Mouse (Mus musculus) midbrain, embryonic 14.5 days (tissue): ENCODE results near the gene Flrt1. TPM values are rescaled to one million over a fixed set of nuclear protein-coding genes. Genes with fewer than 3 reads are reported as not detected.

Source experiments
- ATAC-seq: fragments of 200-750 bp; cut with Nextera tagmentation; 2 replicates; pipeline ENCODE4 v1.8.0; 2017; ENCODE audit warnings: moderate number of reproducible peaks, moderate library complexity; ENCODE audit not compliant: low FRiP score, low TSS enrichment
- DNase-seq: peaks from one replicate; pipeline ENCODE4 v3.0.0-alpha.2; 2015
- H3K27ac ChIP-seq: fragments of 300-500 bp; sonication (generic); replicated peaks from 2 replicates; pipeline ENCODE4 v1.5.1; 2014; ENCODE audit warnings: mild to moderate bottlenecking, low read depth, low read length, moderate library complexity
- H3K27me3 ChIP-seq: fragments of 300-500 bp; sonication (generic); 2 replicates; pipeline ENCODE4 v1.6.1; 2014; ENCODE audit warnings: low read length, control low read depth, mixed read lengths; ENCODE audit not compliant: control insufficient read depth, insufficient read depth
- H3K36me3 ChIP-seq: fragments of 300-500 bp; sonication (generic); 2 replicates; pipeline ENCODE4 v1.6.1; 2014; ENCODE audit warnings: low read length, control low read depth; ENCODE audit not compliant: control insufficient read depth, insufficient read depth
- H3K4me1 ChIP-seq: fragments of 300-500 bp; sonication (generic); 2 replicates; pipeline ENCODE4 v1.6.1; 2014; ENCODE audit warnings: mild to moderate bottlenecking, antibody characterized with exemption, low read length, control low read depth; ENCODE audit not compliant: control insufficient read depth, insufficient read depth
- H3K4me2 ChIP-seq: fragments of 300-500 bp; sonication (generic); 2 replicates; pipeline ENCODE4 v1.6.1; 2014; ENCODE audit warnings: mild to moderate bottlenecking, low read length, moderate library complexity
- H3K4me3 ChIP-seq: fragments of 300-500 bp; sonication (generic); replicated peaks from 2 replicates; pipeline ENCODE4 v1.5.1; 2014; ENCODE audit warnings: low read depth, low read length
- H3K9ac ChIP-seq: fragments of 300-500 bp; sonication (generic); replicated peaks from 2 replicates; pipeline ENCODE4 v1.6.1; 2014; ENCODE audit warnings: mild to moderate bottlenecking, low read length, moderate library complexity
- H3K9me3 ChIP-seq: fragments of 300-500 bp; sonication (generic); 2 replicates; pipeline ENCODE4 v1.6.1; 2016; ENCODE audit warnings: low read length, control low read depth, mixed read lengths; ENCODE audit not compliant: control insufficient read depth
- WGBS: fragments of 180-500 bp; shearing (Covaris S2); extraction: QIAGEN DNeasy Blood & Tissue Kit; methylation state at CpG from one replicate; pipeline ENCODE4 v1.1.7; 2014; 5-methylcytosine and 5-hydroxymethylcytosine counted together
- polyA plus RNA-seq: library from polyadenylated mRNA; unstranded; fragments of >200 nt; fragmentation: Nextera tagmentation; extraction: Ambion mirVana; gene quantifications from 2 replicates; pipeline ENCODE4 v1.2.1, GENCODE M21; 2014

The Flrt1 gene
- polyA plus RNA-seq, 1 experiment from 2014 or later: 10.2 TPM

GRCm38 (mm10) chr19:7073997-7074781, 31.3 kb downstream of the Flrt1 start:
- Histone ChIP-seq H3K27me3 (0 out of 2 replicates have a peak, but pooled peaks cover 12% of the 10 kb centered on the region), H3K4me3 (no peak overlapping the region), H3K4me2 (no peak overlapping the region), H3K9me3 (no peaks in the 10 kb centered on the region), H3K27ac (no peak overlapping the region), H3K36me3 (no peaks in the 10 kb centered on the region), H3K9ac (no peak overlapping the region; the same call in 1 of the 2 replicates), H3K4me1 (peaks cover 48% of the 10 kb centered on the region)
- ATAC-seq: no peak
- 19% methylated on average over 12 of the region's 12 CpGs for WGBS
- peak; percentile 55 for DNase-seq

GRCm38 (mm10) chr19:7072221-7072620, 33.3 kb downstream of the Flrt1 start:
- H3K36me3 ChIP-seq: no peaks in the 10 kb centered on the region
- H3K4me2 ChIP-seq: no peak overlapping the region
- H3K27ac ChIP-seq: no peak overlapping the region
- no peak for DNase-seq
- H3K4me3 ChIP-seq: no peak overlapping the region
- peaks cover 60% of the 10 kb centered on the region for H3K4me1 ChIP-seq
- no peak overlapping the region for H3K9ac ChIP-seq
- no peaks in the 10 kb centered on the region for H3K9me3 ChIP-seq
- WGBS: 58% methylated on average over 6 of the region's 6 CpGs
- H3K27me3 ChIP-seq: 0 out of 2 replicates have a peak, but pooled peaks cover 9% of the 10 kb centered on the region
- ATAC-seq: no peak

GRCm38 (mm10) chr19:7070775-7071174, 34.8 kb downstream of the Flrt1 start:
- Histone ChIP-seq H3K4me1 (peaks cover 71% of the 10 kb centered on the region), H3K9ac (no peak overlapping the region), H3K4me3 (no peak overlapping the region), H3K27ac (0 out of 2 replicates have a peak overlapping the region, but pooled peaks have one; percentile 52), H3K36me3 (no peaks in the 10 kb centered on the region), H3K9me3 (no peaks in the 10 kb centered on the region), H3K27me3 (0 out of 2 replicates have a peak, but pooled peaks cover 4% of the 10 kb centered on the region), H3K4me2 (peak overlapping the region; percentile 41)
- no peak for DNase-seq
- 5% methylated on average over 4 of the region's 4 CpGs for WGBS
- no peak for ATAC-seq

- ATAC-seq: peak; percentile 64
- H3K9me3 ChIP-seq: no peaks in the 10 kb centered on the region
- H3K9ac ChIP-seq: no peak overlapping the region; the same call in 1 of the 2 replicates
- H3K4me1 ChIP-seq: peaks cover 71% of the 10 kb centered on the region
- H3K4me2 ChIP-seq: peak overlapping the region; percentile 41
- 0 out of 2 replicates have a peak, but pooled peaks cover 4% of the 10 kb centered on the region for H3K27me3 ChIP-seq
- no peaks in the 10 kb centered on the region for H3K36me3 ChIP-seq
- WGBS: 3% methylated on average over 34 of the region's 35 CpGs
- DNase-seq: peak; percentile 79
- peak overlapping the region; percentile 77 for H3K27ac ChIP-seq
- H3K4me3 ChIP-seq: no peak overlapping the region
Observed at GRCm38 (mm10) chr19:7069781-7070763, 35.5 kb downstream of the Flrt1 start.

GRCm38 (mm10) chr19:7068661-7069531, 36.6 kb downstream of the Flrt1 start:
- peak overlapping the region; percentile 41; the same call in 1 of the 2 replicates for H3K4me2 ChIP-seq
- DNase-seq (peak; percentile 63), ATAC-seq (no peak)
- H3K9ac ChIP-seq: no peak overlapping the region; the same call in 1 of the 2 replicates
- 0 out of 2 replicates have a peak, but pooled peaks cover 4% of the 10 kb centered on the region for H3K27me3 ChIP-seq
- peaks cover 64% of the 10 kb centered on the region for H3K4me1 ChIP-seq
- H3K4me3 ChIP-seq: no peak overlapping the region
- no peaks in the 10 kb centered on the region for H3K36me3 ChIP-seq
- H3K27ac ChIP-seq: peak overlapping the region; percentile 77
- WGBS: 16% methylated on average over 11 of the region's 11 CpGs
- H3K9me3 ChIP-seq: no peaks in the 10 kb centered on the region

GRCm38 (mm10) chr19:7068136-7068535, 37.4 kb downstream of the Flrt1 start:
- Histone ChIP-seq H3K4me1 (peaks cover 60% of the 10 kb centered on the region), H3K4me2 (peak overlapping the region; percentile 15; the same call in 1 of the 2 replicates), H3K27me3 (0 out of 2 replicates have a peak, but pooled peaks cover 2% of the 10 kb centered on the region), H3K9ac (no peak overlapping the region; the same call in 1 of the 2 replicates), H3K36me3 (no peaks in the 10 kb centered on the region), H3K4me3 (no peak overlapping the region), H3K27ac (no peak overlapping the region), H3K9me3 (no peaks in the 10 kb centered on the region)
- WGBS: 1% methylated on average over 14 of the region's 14 CpGs
- DNase-seq (peak; percentile 93), ATAC-seq (peak; percentile 59; the same call in 1 of the 2 replicates)

GRCm38 (mm10) chr19:7067344-7068050, 38.0 kb downstream of the Flrt1 start:
- Histone ChIP-seq H3K9ac (no peak overlapping the region; the same call in 1 of the 2 replicates), H3K4me2 (no peak overlapping the region), H3K4me1 (peaks cover 54% of the 10 kb centered on the region), H3K27ac (no peak overlapping the region), H3K36me3 (no peaks in the 10 kb centered on the region), H3K4me3 (no peak overlapping the region), H3K27me3 (no peaks in the 10 kb centered on the region), H3K9me3 (no peaks in the 10 kb centered on the region)
- 45% methylated on average over 20 of the region's 20 CpGs for WGBS
- ATAC-seq (no peak), DNase-seq (no peak)
